Mouse (Mus musculus): ENCODE data around the gene N4bp1.

GRCm38 (mm10) chr8:86820186-86820755 lies 64.8 kb downstream of the N4bp1 start:
- no peak for TF ChIP-seq POLR2A (IDR thresholded peaks at IDR 0.05; ENCODE audit: low read depth, low read length)
- no peak for TF ChIP-seq CTCF (conservative IDR thresholded peaks at IDR 0.05; ENCODE audit: insufficient read depth, insufficient read length, low read depth, low read length)
